In genomic region chr1:51872493-51873261, GRCm38 (mm10) we compare ENCODE assay signal across 16 mouse cellular contexts. TPM values are rescaled to one million over a fixed set of nuclear protein-coding genes. Genes with fewer than 3 reads are reported as not detected.
DNase-seq lines count a peak whose midpoint lies in the region; ATAC-seq and TF ChIP-seq lines count a peak whose summit lies in the region.
"Had no signal": no experiment of that assay in that cellular context is flagged by ENCODE, and none has a peak within 500 bp of the region (broad histone marks: within the 10 kb centered on the region; RNA-seq: fewer than 3 reads in every experiment).

No protein-coding gene starts in this region.

- no peak overlapping the region for H3K27ac ChIP-seq in forebrain, postnatal 0 days (ENCODE audit: low read depth, low read length)
- no peak overlapping the region for H3K27ac ChIP-seq in forebrain, embryonic 11.5 days (ENCODE audit: low read depth, low read length)
- no peak overlapping the region for H3K27ac ChIP-seq in kidney, postnatal 0 days
- no peak overlapping the region for H3K27ac ChIP-seq in embryonic facial prominence, embryonic 14.5 days (replicated peaks; ENCODE audit: low read depth, low read length)
- H3K27ac ChIP-seq in intestine, postnatal 0 days (ENCODE audit: low read depth, low read length), result no peak overlapping the region
- H3K27ac ChIP-seq: gastrocnemius, adult 2 months; hindbrain, embryonic 12.5 days had no signal

- H3K9me3 ChIP-seq in forebrain, postnatal 0 days (ENCODE audit: low read length), result no peaks in the 10 kb centered on the region
- H3K9me3 ChIP-seq in forebrain, embryonic 11.5 days (ENCODE audit: control insufficient read depth, low read length), result no peaks in the 10 kb centered on the region
- no peaks in the 10 kb centered on the region for H3K9me3 ChIP-seq in kidney, postnatal 0 days (replicated peaks; ENCODE audit: low read length)
- no peaks in the 10 kb centered on the region for H3K9me3 ChIP-seq in embryonic facial prominence, embryonic 14.5 days (ENCODE audit: control insufficient read depth, low read length)
- H3K9me3 ChIP-seq in intestine, postnatal 0 days (ENCODE audit: control insufficient read depth), result no peaks in the 10 kb centered on the region
- H3K9me3 ChIP-seq: heart, embryonic 12.5 days; hindbrain, embryonic 12.5 days had no signal

- WGBS in forebrain, postnatal 0 days, result 84% methylated on average over 7 of the region's 7 CpGs
- 83% methylated on average over 7 of the region's 7 CpGs for WGBS in forebrain, embryonic 11.5 days
- 72% methylated on average over 7 of the region's 7 CpGs for WGBS in kidney, postnatal 0 days
- 59% methylated on average over 7 of the region's 7 CpGs for WGBS in embryonic facial prominence, embryonic 14.5 days
- WGBS in intestine, postnatal 0 days, result 73% methylated on average over 7 of the region's 7 CpGs

- no peaks in the 10 kb centered on the region for H3K27me3 ChIP-seq in forebrain, postnatal 0 days (ENCODE audit: insufficient read depth, low read length)
- H3K27me3 ChIP-seq in forebrain, embryonic 11.5 days (ENCODE audit: control insufficient read depth, insufficient read depth, low read length), result no peaks in the 10 kb centered on the region
- H3K27me3 ChIP-seq in kidney, postnatal 0 days (ENCODE audit: insufficient read depth, low read length), result no peaks in the 10 kb centered on the region
- no peaks in the 10 kb centered on the region for H3K27me3 ChIP-seq in embryonic facial prominence, embryonic 14.5 days (replicated peaks; ENCODE audit: control insufficient read depth, insufficient read depth, low read length)
- H3K27me3 ChIP-seq in intestine, postnatal 0 days (replicated peaks; ENCODE audit: control insufficient read depth, insufficient read depth, low read length), result no peaks in the 10 kb centered on the region
- H3K27me3 ChIP-seq: heart, embryonic 12.5 days; hindbrain, embryonic 12.5 days had no signal

- no peak for DNase-seq in forebrain, postnatal 0 days
- no peak for DNase-seq in forebrain, embryonic 11.5 days (ENCODE audit: low spot score)
- DNase-seq in kidney, postnatal 0 days (ENCODE audit: low spot score), result no peak
- DNase-seq in kidney, adult 9 months, result no peak
- peak; percentile 74 for DNase-seq in embryonic facial prominence, embryonic 14.5 days (ENCODE audit: low spot score)
- DNase-seq in cerebellum, adult 9-11 months, result no peak
- DNase-seq: adrenal gland, adult 2 months; adrenal gland, postnatal 25 days; cerebellum, adult 18-20 months; cerebellum, postnatal 10 days; gastrocnemius, adult 2 months; gastrocnemius, postnatal 25 days; kidney, adult 11 months had no signal

- no peak for TF ChIP-seq CTCF in forebrain, postnatal 0 days (IDR thresholded peaks at IDR 0.05; ENCODE audit: low read depth)
- no peak for TF ChIP-seq CTCF in kidney, postnatal 0 days (IDR thresholded peaks at IDR 0.05; ENCODE audit: low read depth)
- no peak for TF ChIP-seq CTCF in intestine, postnatal 0 days (IDR thresholded peaks at IDR 0.05; ENCODE audit: low read depth)

- no peak overlapping the region for H3K4me3 ChIP-seq in forebrain, postnatal 0 days (ENCODE audit: low read depth, low read length)
- no peak overlapping the region for H3K4me3 ChIP-seq in forebrain, embryonic 11.5 days (ENCODE audit: low read depth, low read length)
- no peak overlapping the region for H3K4me3 ChIP-seq in kidney, postnatal 0 days (replicated peaks; ENCODE audit: low read depth, low read length)
- H3K4me3 ChIP-seq in embryonic facial prominence, embryonic 14.5 days (ENCODE audit: low read depth, low read length), result no peak overlapping the region
- no peak overlapping the region for H3K4me3 ChIP-seq in intestine, postnatal 0 days (ENCODE audit: low read depth, low read length)
- H3K4me3 ChIP-seq: gastrocnemius, adult 2 months; heart, embryonic 12.5 days; hindbrain, embryonic 12.5 days had no signal

- peak; percentile 6; the same call in 1 of the 2 replicates for ATAC-seq in forebrain, postnatal 0 days
- no peak for ATAC-seq in forebrain, embryonic 11.5 days (replicated peaks; ENCODE audit: low FRiP score)
- ATAC-seq in kidney, postnatal 0 days (replicated peaks; ENCODE audit: low FRiP score, low read depth), result 0 out of 2 replicates have a peak, but pooled peaks have one; percentile 13
- ATAC-seq in embryonic facial prominence, embryonic 14.5 days (ENCODE audit: low read depth), result peak; percentile 66
- ATAC-seq in intestine, postnatal 0 days, result peak; percentile 80

- no peaks in the 10 kb centered on the region for H3K36me3 ChIP-seq in forebrain, postnatal 0 days (ENCODE audit: insufficient read depth)
- peaks cover 2% of the 10 kb centered on the region for H3K36me3 ChIP-seq in forebrain, embryonic 11.5 days (ENCODE audit: control insufficient read depth, insufficient read depth, low read length)
- no peaks in the 10 kb centered on the region for H3K36me3 ChIP-seq in kidney, postnatal 0 days (ENCODE audit: insufficient read depth, low read length)
- H3K36me3 ChIP-seq in embryonic facial prominence, embryonic 14.5 days (ENCODE audit: control insufficient read depth, insufficient read depth, low read length), result 0 out of 2 replicates have a peak, but pooled peaks cover 4% of the 10 kb centered on the region
- no peaks in the 10 kb centered on the region for H3K36me3 ChIP-seq in intestine, postnatal 0 days (ENCODE audit: control insufficient read depth, insufficient read depth)

- no peak overlapping the region for H3K4me2 ChIP-seq in forebrain, postnatal 0 days (ENCODE audit: low read depth)
- no peak overlapping the region for H3K4me2 ChIP-seq in forebrain, embryonic 11.5 days (ENCODE audit: low read depth, low read length, severe bottlenecking)
- no peak overlapping the region for H3K4me2 ChIP-seq in kidney, postnatal 0 days (ENCODE audit: low read length)
- no peak overlapping the region for H3K4me2 ChIP-seq in embryonic facial prominence, embryonic 14.5 days (ENCODE audit: low read depth, low read length)
- H3K4me2 ChIP-seq in intestine, postnatal 0 days (replicated peaks; ENCODE audit: low read depth), result no peak overlapping the region
- H3K4me2 ChIP-seq: heart, embryonic 12.5 days; hindbrain, embryonic 12.5 days had no signal

- H3K9ac ChIP-seq in forebrain, postnatal 0 days, result no peak overlapping the region
- no peak overlapping the region for H3K9ac ChIP-seq in forebrain, embryonic 11.5 days (ENCODE audit: low read length)
- no peak overlapping the region for H3K9ac ChIP-seq in kidney, postnatal 0 days (ENCODE audit: low read depth, low read length)
- H3K9ac ChIP-seq in embryonic facial prominence, embryonic 14.5 days (ENCODE audit: low read depth, low read length), result no peak overlapping the region
- no peak overlapping the region for H3K9ac ChIP-seq in intestine, postnatal 0 days (ENCODE audit: low read depth, low read length)
- H3K9ac ChIP-seq: heart, embryonic 12.5 days; hindbrain, embryonic 12.5 days had no signal

- H3K4me1 ChIP-seq in forebrain, postnatal 0 days (ENCODE audit: insufficient read depth), result no peaks in the 10 kb centered on the region
- no peaks in the 10 kb centered on the region for H3K4me1 ChIP-seq in forebrain, embryonic 11.5 days (replicated peaks; ENCODE audit: control insufficient read depth, insufficient read depth, low read length)
- no peaks in the 10 kb centered on the region for H3K4me1 ChIP-seq in kidney, postnatal 0 days (replicated peaks; ENCODE audit: insufficient read depth, low read length)
- peaks cover 16% of the 10 kb centered on the region for H3K4me1 ChIP-seq in embryonic facial prominence, embryonic 14.5 days (ENCODE audit: control insufficient read depth, insufficient read depth, low read length)
- no peaks in the 10 kb centered on the region for H3K4me1 ChIP-seq in intestine, postnatal 0 days (replicated peaks; ENCODE audit: control insufficient read depth, insufficient read depth, low read length)
- H3K4me1 ChIP-seq: hindbrain, embryonic 12.5 days had no signal

RNA-seq across cellular contexts. Expression of gene Myo1b, which starts 43.2 kb away (rescaled TPM):
- 44.4 and 53.0 TPM in 2 replicates for total RNA-seq in forebrain, postnatal 0 days (2014; rRNA removed)
- 37.0 and 47.4 TPM in 2 replicates for polyA plus RNA-seq in forebrain, postnatal 0 days (2015; fragmentation: Nextera tagmentation; extraction: Ambion mirVana)
- 109 and 117 TPM in 2 replicates for polyA plus RNA-seq in forebrain, embryonic 11.5 days (2014; fragmentation: Nextera tagmentation; extraction: Ambion mirVana)
- polyA plus RNA-seq in kidney, postnatal 0 days (2015; fragmentation: Nextera tagmentation; extraction: Ambion mirVana), result 58.0 and 67.0 TPM in 2 replicates
- 87.7 and 91.3 TPM in 2 replicates for polyA plus RNA-seq in embryonic facial prominence, embryonic 14.5 days (2014; fragmentation: Nextera tagmentation; extraction: Ambion mirVana)
- 15.8 and 18.4 TPM in 2 replicates for polyA plus RNA-seq in intestine, postnatal 0 days (2015; fragmentation: Nextera tagmentation; extraction: Ambion mirVana)
